Mouse (Mus musculus) C2C12 (cell line): ENCODE results near the gene Polr2c. TPM values are rescaled to one million over a fixed set of nuclear protein-coding genes. Genes with fewer than 3 reads are reported as not detected.

ENCODE experiments used
- H3K27me3 ChIP-seq: one replicate; pipeline ENCODE4 v1.6.1; 2011; ENCODE audit not compliant: control insufficient read depth, insufficient read depth, insufficient read length
- H3K36me3 ChIP-seq: one replicate; pipeline ENCODE4 v1.6.1; 2011; ENCODE audit not compliant: control insufficient read depth, insufficient read depth
- H3K4me3 ChIP-seq: one replicate; pipeline ENCODE4 v1.5.1; 2011; ENCODE audit warnings: mild to moderate bottlenecking, control low read depth; ENCODE audit not compliant: poor library complexity, insufficient read depth, severe bottlenecking
- H3K79me2 ChIP-seq: one replicate; pipeline ENCODE4 v1.6.1; 2011; ENCODE audit not compliant: control insufficient read depth, insufficient read depth
- H3K79me3 ChIP-seq: one replicate; pipeline ENCODE4 v1.6.1; 2011; ENCODE audit warnings: low read depth, control low read depth
- H3ac ChIP-seq: one replicate; pipeline ENCODE3; 2011; ENCODE audit warnings: low read depth; ENCODE audit not compliant: control insufficient read depth, insufficient read length
- CEBPB ChIP-seq: IDR thresholded peaks from one replicate; pipeline ENCODE4 v1.6.1; 2011; ENCODE audit warnings: low read depth, mild to moderate bottlenecking, control low read depth, moderate library complexity
- CTCF ChIP-seq: IDR thresholded peaks from one replicate; pipeline ENCODE4 v1.5.1; 2011; ENCODE audit not compliant: control insufficient read depth, insufficient read depth, insufficient read length
- FOSL1 ChIP-seq: IDR thresholded peaks from one replicate; pipeline ENCODE4 v1.8.0; 2011; ENCODE audit warnings: mild to moderate bottlenecking, low read length; ENCODE audit not compliant: poor library complexity, insufficient read depth, severe bottlenecking
- MAX ChIP-seq: IDR thresholded peaks from one replicate; pipeline ENCODE4 v1.6.1; 2011; ENCODE audit warnings: mild to moderate bottlenecking, control low read depth
- MYOD1 ChIP-seq: IDR thresholded peaks from one replicate; pipeline ENCODE4 v1.6.1; 2011; ENCODE audit warnings: low read depth; ENCODE audit not compliant: control insufficient read depth, insufficient read length
- MYOG ChIP-seq: IDR thresholded peaks from one replicate; pipeline ENCODE4 v1.6.1; 2011; ENCODE audit not compliant: control insufficient read depth, insufficient read length; ENCODE audit errors: extremely low read depth
- USF1 ChIP-seq: IDR thresholded peaks from one replicate; pipeline ENCODE4 v1.6.1; 2011; ENCODE audit warnings: low read depth, mild to moderate bottlenecking, control low read depth, moderate library complexity
- polyA plus RNA-seq: library from polyadenylated mRNA; unstranded; fragments of >200 nt; fragmentation: generic; extraction: Trizol; gene quantifications from one replicate; pipeline ENCODE4 v1.2.1, GENCODE M21; 2012; ENCODE audit warnings: missing spikeins

The Polr2c gene
- polyA plus RNA-seq, 1 experiment, result 124 TPM

- no peaks in the 10 kb centered on the region for H3K79me3 ChIP-seq
- H3K27me3 ChIP-seq, result no peaks in the 10 kb centered on the region
- H3K4me3 ChIP-seq, result no peak overlapping the region
- H3K36me3 ChIP-seq, result no peaks in the 10 kb centered on the region
- H3K79me2 ChIP-seq, result no peaks in the 10 kb centered on the region
- no peak for TF ChIP-seq MAX
- TF ChIP-seq USF1, result no peak
- no peak for TF ChIP-seq FOSL1
- no peak for TF ChIP-seq MYOD1
- TF ChIP-seq MYOG, result no peak
- no peak for TF ChIP-seq CTCF
- no peak for TF ChIP-seq CEBPB
- no peak overlapping the region for H3ac ChIP-seq
These were observed 65.4 kb downstream of the Polr2c start for GRCm38 (mm10) chr8:94922602-94923001.

Other genes starting within 250 kb of the Polr2c start
- gene Arl2bp, start 190.8 kb upstream of the Polr2c start, polyA plus RNA-seq, result 65.5 TPM
- gene Pllp, start 161.2 kb upstream of the Polr2c start, polyA plus RNA-seq, result 0.07 TPM
- not detected for gene Ccl22, start 111.9 kb upstream of the Polr2c start, polyA plus RNA-seq
- gene Cx3cl1, start 85.4 kb upstream of the Polr2c start, polyA plus RNA-seq, result 12.5 TPM
- 0.55 TPM for gene Ccl17, start 47.0 kb upstream of the Polr2c start, polyA plus RNA-seq
- 44.0 TPM for gene Coq9, start 19.1 kb upstream of the Polr2c start, polyA plus RNA-seq
- 115 TPM for gene Ciapin1, start 19.1 kb upstream of the Polr2c start, polyA plus RNA-seq
- gene Dok4, start 18.9 kb downstream of the Polr2c start, polyA plus RNA-seq, result 6.7 TPM
- gene Ccdc102a, start 60.6 kb downstream of the Polr2c start, polyA plus RNA-seq, result 28.1 TPM
- 0.18 TPM for gene Adgrg5, start 66.2 kb downstream of the Polr2c start, polyA plus RNA-seq
- 2.8 TPM for gene Adgrg1, start 117.3 kb downstream of the Polr2c start, polyA plus RNA-seq
- gene Adgrg3, start 160.2 kb downstream of the Polr2c start, polyA plus RNA-seq, result 19.4 TPM
- 0.09 TPM for gene Drc7, start 197.7 kb downstream of the Polr2c start, polyA plus RNA-seq
- gene Katnb1, start 223.7 kb downstream of the Polr2c start, polyA plus RNA-seq, result 23.7 TPM